Mouse (Mus musculus) myocyte (in vitro differentiated cells): ENCODE data around the gene Pitpna.
A peak's percentile ranks its signal among the peaks of the same experiment; 100 is the strongest.

Experiments used
- POLR2A ChIP-seq: IDR thresholded peaks from one replicate; pipeline ENCODE4 v1.6.1; 2011; ENCODE audit warnings: low read depth, mild to moderate bottlenecking, control low read depth, moderate library complexity; ENCODE audit not compliant: insufficient read length
- TCF3 ChIP-seq: IDR thresholded peaks from one replicate; pipeline ENCODE4 v1.6.1; 2011; ENCODE audit warnings: low read depth, control low read depth; ENCODE audit not compliant: insufficient read length

DNA sequence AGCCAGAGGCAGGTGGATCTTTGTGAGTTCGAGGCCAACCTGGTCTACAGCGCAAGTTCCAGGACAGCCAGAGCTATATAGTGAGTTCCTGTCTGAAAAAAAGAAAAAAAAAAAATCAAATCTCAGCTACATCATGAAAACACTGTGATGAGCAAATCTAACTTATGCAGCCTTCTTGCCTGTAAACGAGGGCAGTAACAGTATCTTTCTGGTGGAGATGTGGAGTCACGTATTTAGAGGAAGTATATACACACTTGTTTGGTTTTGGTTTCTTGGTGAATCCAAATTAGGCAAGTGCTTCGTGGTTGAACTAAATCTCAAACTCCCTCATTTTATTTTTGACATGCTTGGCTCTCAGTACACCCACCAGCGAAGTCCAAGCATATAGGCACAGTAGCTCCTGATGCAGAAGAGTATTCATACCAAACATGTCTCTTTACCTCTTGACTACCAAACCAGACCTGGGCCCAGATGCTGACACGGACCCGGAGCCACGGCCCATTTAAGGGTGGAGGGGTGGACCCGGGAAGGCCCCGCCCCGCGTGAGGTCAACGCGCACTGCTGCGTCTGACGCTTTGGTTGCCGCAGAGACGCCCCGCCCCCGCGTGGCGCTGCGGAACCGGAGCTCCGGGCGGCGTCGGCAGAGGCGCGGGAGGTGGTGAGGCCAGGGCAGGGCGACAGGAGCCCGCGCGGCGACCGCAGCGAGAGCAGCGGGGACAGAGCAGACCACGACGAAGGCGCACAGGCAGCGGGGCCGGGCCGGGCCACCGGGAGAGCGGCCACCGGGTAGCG is at the start of gene Pitpna:
- TF ChIP-seq POLR2A (peak; percentile 98), TCF3 (no peak)
